Mouse (Mus musculus) CH12.LX (cell line): ENCODE data around the gene Epb41l2.

Source experiments
- CHD2 ChIP-seq: IDR thresholded peaks from 2 replicates; pipeline ENCODE4 v1.6.1; 2011; ENCODE audit warnings: low read length, improper control_type of control experiment
- CTCF ChIP-seq, 2 experiments: IDR thresholded peaks in 1 of 2; conservative IDR thresholded peaks in 1 of 2; 2 replicates each; pipeline ENCODE4 v1.5.1; 2011 to 2012; ENCODE audit warnings: low read depth in 2 of 2, low read length in 2 of 2, improper control_type of control experiment in 1 of 2, inconsistent platforms in 1 of 2, mild to moderate bottlenecking in 1 of 2, moderate library complexity in 1 of 2
- ELF1 ChIP-seq: IDR thresholded peaks from 2 replicates; pipeline ENCODE4 v1.6.1; 2014; ENCODE audit warnings: low read depth, mild to moderate bottlenecking, inconsistent platforms, low read length, improper control_type of control experiment
- KAT2A ChIP-seq: IDR thresholded peaks from 2 replicates; pipeline ENCODE4 v1.6.1; 2012; ENCODE audit warnings: low read length, improper control_type of control experiment, inconsistent platforms; ENCODE audit not compliant: insufficient replicate concordance
- MYC ChIP-seq: IDR thresholded peaks from 2 replicates; pipeline ENCODE4 v1.6.1; 2011; ENCODE audit warnings: low read depth, mild to moderate bottlenecking, improper control_type of control experiment, low read length
- POLR2A ChIP-seq: IDR thresholded peaks from 2 replicates; pipeline ENCODE4 v1.6.1; 2011; ENCODE audit warnings: low read depth, mild to moderate bottlenecking, improper control_type of control experiment, low read length
- UBTF ChIP-seq: IDR thresholded peaks from 2 replicates; pipeline ENCODE4 v1.6.1; 2012; ENCODE audit warnings: low read depth, mild to moderate bottlenecking, inconsistent platforms, low read length, improper control_type of control experiment, moderate library complexity
- ZNF384 ChIP-seq: IDR thresholded peaks from 2 replicates; pipeline ENCODE4 v1.6.1; 2012; ENCODE audit warnings: low read depth, low read length, improper control_type of control experiment, inconsistent platforms

GRCm38 (mm10) chr10:25353941-25354340 lies 5.7 kb upstream of the Epb41l2 start:
- TF ChIP-seq MYC = no peak
- no peak for TF ChIP-seq CTCF (conservative IDR thresholded peaks at IDR 0.05 in 1 of 2, IDR thresholded peaks at IDR 0.05 in 1 of 2; ENCODE audit: low read depth in 2 of 2, low read length in 2 of 2)
- TF ChIP-seq POLR2A = no peak
- no peak for TF ChIP-seq ELF1
- no peak for TF ChIP-seq CHD2
- TF ChIP-seq UBTF = no peak
- no peak for TF ChIP-seq KAT2A
- no peak for TF ChIP-seq ZNF384
